Mouse (Mus musculus) cerebellum, adult 2 months (tissue): ENCODE data around the gene Crtc2.

Source experiments
- CTCF ChIP-seq: fragments of 200-500 bp; IDR thresholded peaks from 2 replicates; pipeline ENCODE4 v1.5.1; 2011; ENCODE audit warnings: low read depth, mild to moderate bottlenecking, control low read depth, low read length, moderate library complexity, borderline replicate concordance; ENCODE audit not compliant: insufficient read depth
- POLR2A ChIP-seq: fragments of 200-500 bp; IDR thresholded peaks from 2 replicates; pipeline ENCODE4 v1.6.1; 2011; ENCODE audit warnings: low read length, control low read depth, borderline replicate concordance; ENCODE audit not compliant: insufficient read depth

DNA sequence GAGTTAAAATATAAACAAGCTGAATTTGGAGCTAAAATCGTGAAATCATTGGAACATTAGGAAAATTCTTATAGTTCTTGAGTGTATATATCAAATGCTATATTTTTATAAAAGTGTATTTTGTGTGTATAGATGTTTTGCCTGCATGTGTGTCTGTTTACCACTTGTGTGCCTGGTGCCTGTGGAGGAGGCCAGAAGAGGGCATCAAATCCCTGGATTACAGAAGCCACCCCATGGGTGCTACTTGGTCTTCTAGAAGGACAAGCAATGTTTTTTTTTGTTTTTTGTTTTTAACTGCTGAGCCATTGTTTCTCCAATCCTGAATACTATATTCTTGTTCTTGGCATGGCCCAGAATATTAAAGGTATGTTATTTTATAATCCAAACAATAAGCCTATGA lies 36.6 kb downstream of the Crtc2 start:
- TF ChIP-seq POLR2A (no peak), CTCF (no peak)
